Mouse (Mus musculus): ENCODE results near the gene Crebl2.

Gene Crebl2

DNA sequence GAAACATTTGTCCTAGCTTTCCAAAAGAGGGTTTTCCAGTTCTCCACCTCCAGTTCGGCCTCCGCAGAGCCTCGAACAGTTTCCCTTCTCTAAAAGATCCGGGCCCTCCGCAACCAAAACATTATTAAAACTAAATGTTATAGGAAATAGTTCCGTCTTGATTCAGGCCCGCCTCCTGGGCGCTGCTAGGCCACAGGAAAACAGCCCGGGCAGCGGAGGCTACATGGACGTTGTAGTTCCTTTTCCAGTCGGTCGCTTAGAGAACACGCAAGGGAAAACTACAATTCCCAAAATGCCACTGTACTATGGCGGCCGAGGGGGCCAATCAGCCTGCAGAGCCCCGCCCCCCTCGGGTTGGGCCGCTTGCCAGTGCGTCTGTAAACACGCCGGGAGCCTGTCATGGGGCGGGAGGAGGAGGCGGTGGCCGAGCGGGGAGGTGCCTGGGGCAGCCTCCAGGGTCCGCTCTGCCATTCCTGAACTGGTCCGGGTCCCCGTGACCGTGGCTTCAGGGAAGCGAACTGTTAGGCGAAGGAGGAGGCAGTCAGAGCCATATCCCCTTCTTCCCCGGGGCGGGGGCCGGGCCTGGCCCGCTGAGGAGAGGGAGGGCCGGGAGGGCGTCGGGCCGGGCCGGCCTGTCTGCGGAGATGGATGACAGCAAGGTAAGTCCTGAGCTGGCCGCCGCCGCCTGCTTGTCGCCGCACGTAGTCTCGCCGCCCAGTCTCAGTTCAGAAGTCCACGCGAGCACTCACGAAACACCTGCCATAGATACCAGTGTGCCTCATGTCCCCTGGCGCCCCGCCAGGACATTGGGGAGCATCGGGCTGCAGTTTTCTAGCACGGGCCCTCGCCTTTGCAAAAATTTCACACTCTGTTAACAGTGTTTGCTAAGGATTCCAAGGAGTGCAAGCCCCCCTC, at the start of gene Crebl2:
Gene Crebl2, plus strand, starts transcription at position 369 of the 915 bp plus-strand sequence.
- peak; percentile 99 for DNase-seq (ENCODE audit: low spot score)

DNA sequence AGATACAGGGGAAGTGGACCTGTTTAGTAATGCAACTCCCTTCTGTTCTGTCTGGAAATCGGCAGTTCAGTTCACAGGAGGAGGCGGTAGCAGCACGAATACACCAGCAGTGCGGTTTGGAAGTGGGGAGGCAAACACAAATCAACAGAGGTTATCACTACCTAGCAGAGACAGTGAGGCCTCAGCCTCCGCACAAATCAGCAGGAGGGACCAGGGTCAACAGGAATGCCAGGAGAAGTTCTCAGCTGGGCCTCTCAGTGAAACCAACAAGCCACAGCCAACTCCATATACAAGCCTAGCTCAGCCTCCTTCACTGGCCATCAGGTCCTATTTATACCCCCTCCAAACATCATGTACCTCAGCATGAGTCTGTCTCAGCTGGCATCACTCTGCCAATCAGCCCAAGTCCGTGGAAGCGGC, 48.5 kb upstream of the Crebl2 start:
- DNase-seq (ENCODE audit: low spot score), result no peak

DNA sequence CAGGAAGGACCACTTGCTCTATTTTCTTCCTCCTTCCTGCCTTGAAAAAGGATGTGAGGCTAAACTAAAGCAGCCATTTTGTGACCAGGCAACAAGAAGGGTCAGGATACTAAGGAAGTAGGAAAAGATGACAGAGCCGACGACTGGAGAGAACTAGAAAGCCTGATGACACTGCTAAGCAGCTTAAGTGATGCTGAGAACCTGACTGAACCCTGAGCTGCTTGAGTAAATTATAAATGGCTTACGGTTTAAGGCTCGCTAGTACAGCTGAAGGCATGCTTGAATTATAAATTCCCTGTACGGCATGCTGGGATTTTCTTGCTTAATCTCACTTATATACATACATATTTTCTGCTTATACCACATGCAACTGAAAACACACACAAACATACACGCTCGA, 47.1 kb upstream of the Crebl2 start:
- DNase-seq (ENCODE audit: low spot score), result no peak

DNA sequence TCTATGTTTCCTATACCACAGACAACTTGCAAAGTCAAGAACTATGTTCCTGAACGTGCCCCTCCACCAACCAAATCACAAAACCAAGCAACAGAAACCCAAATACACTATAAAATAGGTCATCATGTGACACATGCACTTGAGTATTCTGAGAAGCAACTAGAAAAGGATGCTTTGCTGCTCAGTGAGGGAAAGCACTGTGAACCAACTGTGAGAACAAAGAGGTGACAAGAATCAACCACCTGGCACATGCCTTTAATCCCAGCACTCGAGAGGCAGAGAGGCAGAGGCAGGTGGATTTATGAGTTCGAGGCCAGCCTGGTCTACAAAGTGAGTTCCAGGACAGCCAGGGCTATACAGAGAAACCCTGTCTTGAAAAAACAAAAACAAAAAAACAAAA, 43.5 kb upstream of the Crebl2 start:
- no peak for DNase-seq (ENCODE audit: low spot score)

DNA sequence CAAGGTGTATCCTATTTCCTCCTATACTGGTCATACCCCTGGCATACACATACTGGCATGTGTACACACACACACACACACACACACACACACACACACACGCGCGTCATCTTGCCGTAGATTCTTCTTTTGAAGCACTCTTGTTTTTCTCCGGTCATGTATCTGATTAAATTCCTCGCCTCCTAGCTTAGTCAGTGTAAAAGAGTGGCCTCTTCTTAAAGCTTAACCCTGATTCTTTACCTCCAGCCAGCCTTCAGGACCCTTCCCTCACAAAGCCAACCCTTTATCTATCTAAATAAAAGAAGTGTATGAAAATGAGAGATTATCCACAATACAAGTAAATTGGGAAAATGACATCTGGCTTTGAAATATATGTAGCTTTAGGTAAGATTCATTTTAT, 40.9 kb upstream of the Crebl2 start:
- no peak for DNase-seq (ENCODE audit: low spot score)

DNA sequence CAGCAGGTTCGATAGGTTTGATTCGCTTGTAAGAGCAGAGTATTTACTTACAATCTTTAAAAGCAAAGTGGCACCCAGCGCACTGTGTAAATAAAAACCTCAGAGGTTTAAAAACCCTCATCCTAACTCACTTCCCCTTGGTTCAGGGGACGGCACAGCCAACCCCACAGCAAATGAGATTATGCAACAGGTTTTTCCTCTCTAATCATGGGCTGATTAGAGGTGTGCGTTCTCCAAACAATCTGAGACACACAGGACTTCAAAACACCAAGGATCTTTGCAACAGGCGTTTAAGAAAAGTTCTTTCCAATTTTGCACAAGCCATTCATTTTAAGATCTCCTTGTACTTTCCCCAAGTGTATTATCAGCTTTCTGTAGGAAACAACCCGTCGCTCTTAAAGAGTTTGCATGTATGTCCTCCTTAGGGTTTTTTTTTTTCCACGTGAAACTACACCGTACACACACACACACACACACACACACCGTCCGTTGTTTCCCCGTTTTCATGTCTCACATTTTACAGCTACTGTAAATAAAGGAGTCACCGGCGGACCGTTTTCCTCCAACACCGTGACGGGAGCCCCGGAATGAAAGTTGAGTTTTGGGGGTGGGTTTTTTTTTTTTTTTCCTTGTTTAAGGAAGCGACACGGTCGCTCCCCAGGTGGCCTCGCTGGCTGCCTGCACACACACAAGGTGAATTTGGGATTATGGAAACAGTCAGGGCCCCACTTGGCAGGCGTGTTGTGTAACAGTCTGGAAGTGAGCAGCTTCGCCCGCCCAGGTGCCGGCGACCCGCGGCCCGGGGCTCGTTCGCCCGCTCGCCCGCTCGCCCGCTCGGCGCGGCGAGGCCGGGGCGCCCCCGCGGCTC, 38.5 kb upstream of the Crebl2 start:
- no peak for DNase-seq (ENCODE audit: low spot score)

DNA sequence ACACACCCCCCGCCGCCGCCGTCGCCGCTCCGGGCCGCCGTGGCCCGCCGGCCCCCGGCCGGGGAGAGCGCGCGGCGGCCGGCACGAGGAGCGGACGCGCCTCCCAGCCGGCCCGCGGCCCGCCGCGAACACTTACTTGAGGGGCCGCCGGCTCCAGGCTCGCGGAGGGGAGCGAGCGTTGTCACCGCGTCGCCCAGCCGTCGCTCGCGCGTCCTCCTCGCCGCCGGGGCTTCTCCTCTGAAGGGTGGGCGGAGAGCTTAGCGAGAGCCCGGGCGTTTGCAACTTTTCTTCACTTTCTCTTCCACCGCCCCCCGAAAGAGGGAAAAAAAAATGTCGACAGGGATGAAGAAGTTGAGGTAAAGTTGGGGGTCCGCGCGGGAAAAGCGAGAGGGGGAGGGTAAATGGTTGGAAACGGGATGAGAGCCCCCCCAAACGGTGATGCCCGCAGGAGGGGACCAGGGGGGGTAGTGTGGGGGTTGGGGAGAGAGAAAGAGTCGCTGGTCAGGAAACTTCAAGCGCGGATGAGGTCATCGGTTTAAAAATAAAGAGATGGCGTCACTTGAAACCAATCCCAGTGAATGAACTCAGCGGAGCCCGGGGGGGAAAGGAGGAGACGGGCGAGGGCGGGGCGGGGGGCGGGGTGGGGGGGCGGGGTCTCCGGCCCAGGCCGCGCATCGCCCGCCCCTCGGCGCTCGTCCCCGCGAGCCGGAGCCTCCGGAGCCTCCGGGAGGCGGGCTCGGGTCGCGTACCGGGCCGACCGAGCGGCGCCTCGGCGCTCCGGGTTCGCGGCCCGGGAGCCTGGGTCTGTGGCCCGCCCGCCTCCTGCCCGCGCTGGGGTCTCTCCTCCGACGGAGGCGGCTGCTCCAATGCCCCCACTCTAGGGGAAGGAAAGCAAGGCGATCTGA, 37.6 kb upstream of the Crebl2 start, which contains the start of gene Dusp16:
Gene Dusp16, minus strand, starts transcription at position 485 of the 905 bp plus-strand sequence.
- peak; percentile 80 for DNase-seq (ENCODE audit: low spot score)

DNA sequence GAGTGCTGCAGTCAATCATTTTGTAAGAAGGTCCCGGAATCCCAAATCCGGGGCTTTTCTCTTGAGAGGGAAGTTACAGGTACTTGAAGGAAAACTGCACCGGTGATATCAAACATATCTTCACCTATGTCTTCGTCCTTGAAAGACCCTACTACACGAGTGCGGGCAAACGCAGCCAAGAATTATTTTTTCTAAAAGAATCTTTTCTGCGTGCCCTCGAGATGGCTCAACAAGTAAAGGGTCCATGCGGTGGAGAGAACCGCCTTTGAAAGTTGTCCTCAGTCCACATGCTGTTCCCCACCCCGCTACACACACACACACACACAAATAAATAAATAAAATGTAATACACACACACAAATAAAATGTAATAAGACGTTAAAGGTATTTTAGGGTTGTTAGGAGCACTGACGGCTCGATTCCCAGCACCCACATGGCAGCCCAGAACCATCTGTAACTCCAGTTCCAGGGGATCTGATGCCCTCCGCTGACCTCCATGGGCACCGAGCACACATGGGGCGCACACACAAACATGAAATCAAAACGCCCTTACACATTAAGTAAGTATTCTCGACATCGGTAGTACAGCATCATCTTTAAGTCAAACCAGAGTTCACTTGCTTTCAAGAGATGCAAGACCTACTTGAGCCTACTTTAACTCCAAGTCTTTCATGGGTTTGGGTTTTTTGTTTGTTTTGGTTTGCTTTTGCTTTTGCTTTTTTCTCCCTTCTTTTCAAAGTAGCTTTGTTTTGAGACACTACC, 36.7 kb upstream of the Crebl2 start:
- no peak for DNase-seq (ENCODE audit: low spot score)

DNA sequence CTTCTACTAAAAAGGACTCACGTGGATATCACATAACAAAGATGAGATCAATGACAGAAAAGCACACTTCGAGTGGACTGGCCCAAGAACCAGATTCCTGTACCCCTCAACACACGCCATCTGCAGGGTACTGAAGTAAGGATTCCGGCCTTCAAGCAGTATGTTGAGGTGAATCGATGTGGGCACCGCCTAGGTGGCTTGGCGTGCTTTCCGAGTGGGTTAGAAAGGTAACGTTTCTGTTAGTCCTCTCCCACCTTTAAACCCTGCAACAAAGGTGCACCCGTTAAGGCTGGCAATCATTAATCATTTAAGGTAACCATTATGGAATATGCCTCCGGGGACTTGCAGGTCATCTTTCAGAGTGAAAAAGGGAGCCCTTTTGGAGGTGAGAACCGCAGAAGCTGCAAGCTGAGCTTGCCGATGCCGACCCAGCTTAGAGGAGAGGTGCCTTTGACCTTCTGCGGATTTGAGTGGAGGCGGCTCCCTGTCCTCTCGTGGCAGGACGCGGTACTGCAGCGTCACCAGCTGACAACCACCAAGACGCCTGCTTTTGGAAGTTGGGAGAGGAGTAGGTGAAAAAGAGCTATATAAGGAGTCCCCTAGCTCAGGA, 35.9 kb upstream of the Crebl2 start:
- DNase-seq (ENCODE audit: low spot score), result peak; percentile 78

DNA sequence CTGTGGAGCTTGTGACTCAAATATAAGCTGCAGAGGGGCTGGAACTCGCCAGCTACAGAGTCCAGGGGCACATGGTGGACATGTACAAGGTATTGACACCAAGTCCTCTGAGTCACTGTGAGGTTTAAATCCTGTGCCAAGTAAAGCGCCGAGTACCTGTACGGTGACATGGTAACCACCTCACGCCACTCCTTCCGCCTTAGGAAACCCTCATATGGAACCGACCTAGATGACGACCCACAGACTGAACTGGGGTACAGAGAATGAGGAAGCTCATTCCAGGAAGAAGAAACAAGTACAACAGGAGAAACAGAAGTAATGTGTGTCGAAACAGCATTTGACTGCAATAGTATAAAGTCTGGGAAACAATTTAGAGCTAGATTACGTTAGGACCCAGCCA, 33.7 kb upstream of the Crebl2 start:
- DNase-seq (ENCODE audit: low spot score), result no peak

DNA sequence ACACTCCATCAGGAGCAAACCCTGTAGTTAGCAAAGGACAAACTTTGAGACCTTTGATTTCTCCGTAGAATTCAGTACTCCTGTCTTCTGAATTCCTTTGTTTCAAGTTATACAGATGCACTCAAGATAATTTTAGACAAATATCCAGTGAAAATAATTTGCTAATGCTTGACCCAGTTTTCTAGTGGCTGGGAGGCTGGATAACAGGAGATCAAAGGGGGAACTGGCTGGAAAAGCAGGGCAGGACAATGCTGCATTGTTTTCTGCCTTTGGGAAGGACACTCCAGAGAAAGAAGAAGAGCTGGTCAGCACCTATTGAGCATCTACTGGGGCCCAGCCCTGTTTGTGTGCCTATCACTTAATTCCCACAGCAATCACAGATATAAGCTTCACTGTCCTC, 28.5 kb upstream of the Crebl2 start:
- no peak for DNase-seq (ENCODE audit: low spot score)

DNA sequence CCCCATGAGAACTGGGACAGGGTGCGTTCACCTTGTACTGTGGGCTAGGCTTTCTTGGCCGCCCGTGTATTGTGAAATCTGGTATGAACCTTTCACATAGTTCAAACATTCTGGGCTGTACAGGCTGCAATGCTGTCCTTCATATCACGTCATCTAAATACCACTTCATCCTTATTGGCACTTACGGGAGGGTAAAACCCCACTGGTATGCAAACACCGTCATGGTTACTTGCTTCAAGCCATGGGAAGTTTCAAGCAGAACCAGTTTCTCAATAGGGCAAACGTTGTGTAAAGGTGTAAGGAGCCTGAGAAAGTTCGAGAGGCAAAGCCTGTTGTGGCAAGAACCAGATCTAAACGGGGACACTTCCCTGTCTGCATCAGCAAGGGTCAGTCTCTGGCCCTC, 27.3 kb upstream of the Crebl2 start:
- DNase-seq (ENCODE audit: low spot score), result no peak

DNA sequence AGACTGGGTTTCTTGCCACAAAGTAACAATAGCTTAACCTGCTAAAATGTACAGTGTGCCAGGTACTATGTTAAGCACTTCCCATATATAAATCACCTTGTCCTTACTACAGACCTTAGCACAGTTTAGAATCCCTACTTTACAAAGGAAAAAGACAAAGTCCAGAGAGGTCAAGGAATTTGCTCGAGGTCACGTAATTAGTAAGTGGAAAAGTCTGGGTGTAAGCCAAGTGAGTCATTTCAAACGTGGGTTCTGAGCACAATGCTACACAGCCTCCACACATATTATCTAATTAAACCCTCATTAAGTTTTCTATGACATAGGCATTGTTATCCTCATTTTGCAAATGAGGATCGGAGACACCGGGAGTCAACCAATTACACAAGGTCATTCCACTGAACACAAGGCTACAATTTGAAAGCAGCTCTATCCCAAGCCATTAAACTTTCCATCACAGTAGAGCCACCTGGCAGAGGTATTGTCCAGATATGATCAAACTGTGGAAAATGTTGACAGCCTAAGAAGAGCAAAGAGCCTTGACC, 25.1 kb upstream of the Crebl2 start:
- DNase-seq (ENCODE audit: low spot score), result no peak

DNA sequence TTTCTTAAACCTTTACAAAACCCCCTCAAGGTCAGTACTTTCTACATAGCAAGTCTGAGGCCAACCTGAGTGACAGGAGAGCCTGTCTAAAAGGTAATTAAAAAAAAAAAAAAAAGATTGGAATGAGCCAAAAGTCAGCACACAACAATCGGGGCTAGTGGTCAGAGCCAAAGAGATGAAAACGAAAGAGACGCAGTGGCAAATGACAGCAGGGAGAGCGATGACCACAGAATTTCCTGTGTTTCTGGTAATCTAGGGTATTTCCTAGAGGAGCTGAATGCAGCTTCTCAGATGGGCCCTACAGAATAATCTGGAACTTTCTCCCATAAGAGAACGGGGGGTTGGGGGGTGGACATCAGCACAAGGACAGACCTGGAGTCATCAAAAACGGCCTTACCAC, 23.8 kb upstream of the Crebl2 start:
- DNase-seq (ENCODE audit: low spot score), result no peak

DNA sequence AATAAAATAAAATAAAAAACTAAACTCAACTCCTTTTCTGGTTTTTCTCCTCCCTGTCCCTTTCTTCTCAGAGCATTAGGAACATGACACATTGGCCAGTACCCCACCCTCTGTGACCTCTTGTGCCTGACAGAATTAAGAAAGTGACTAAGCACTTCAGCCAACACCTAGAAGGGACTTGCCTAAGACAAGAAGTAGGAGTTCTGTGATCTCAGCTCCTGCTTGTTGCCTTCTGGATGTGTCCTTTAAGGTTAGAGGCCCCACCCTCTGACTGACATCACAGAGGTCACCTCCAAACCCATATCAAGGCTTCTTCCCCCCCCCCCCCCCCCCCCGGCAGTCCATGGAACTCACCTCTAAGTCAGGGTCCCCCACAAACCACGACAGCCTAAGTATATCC, 22.9 kb upstream of the Crebl2 start:
- no peak for DNase-seq (ENCODE audit: low spot score)

DNA sequence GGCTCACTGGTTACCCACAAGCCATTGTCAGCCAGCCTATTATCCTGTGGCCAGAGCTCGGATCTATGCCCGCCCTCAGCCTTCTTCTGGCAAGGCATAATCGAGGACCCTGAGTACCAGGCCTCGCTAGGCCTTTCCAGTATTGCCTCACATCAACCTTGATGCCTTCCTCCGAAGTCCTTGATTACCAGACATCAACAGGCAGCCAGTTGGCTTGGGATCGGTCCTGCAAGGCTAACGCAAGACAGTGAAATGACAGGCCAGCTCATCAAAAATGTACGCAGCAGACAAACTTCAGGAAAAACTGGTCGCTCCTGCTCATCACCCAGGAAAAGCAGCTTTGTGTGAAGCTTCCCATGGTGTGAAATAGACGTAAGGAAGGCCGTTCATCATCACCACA, 22.2 kb upstream of the Crebl2 start:
- no peak for DNase-seq (ENCODE audit: low spot score)

DNA sequence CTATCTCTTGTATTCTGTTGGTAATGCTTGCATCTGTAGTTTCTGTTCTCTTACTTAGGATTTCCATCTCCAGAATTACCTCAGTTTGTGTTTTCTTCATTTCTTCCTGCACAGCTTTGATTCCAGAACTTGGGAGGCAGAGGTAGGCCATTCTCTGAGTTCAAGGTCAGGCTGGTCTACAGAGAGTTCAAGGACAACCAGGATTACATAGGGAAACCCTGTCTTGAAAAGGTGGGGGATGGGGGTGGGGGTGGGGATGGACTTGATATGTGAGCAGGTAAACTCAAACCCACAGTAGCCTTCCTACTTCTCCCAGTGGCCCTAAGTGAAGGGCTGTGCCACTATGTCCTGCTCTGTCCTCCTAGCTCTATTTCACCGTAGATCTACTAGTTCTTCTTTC, 16.9 kb upstream of the Crebl2 start:
- DNase-seq (ENCODE audit: low spot score), result no peak

DNA sequence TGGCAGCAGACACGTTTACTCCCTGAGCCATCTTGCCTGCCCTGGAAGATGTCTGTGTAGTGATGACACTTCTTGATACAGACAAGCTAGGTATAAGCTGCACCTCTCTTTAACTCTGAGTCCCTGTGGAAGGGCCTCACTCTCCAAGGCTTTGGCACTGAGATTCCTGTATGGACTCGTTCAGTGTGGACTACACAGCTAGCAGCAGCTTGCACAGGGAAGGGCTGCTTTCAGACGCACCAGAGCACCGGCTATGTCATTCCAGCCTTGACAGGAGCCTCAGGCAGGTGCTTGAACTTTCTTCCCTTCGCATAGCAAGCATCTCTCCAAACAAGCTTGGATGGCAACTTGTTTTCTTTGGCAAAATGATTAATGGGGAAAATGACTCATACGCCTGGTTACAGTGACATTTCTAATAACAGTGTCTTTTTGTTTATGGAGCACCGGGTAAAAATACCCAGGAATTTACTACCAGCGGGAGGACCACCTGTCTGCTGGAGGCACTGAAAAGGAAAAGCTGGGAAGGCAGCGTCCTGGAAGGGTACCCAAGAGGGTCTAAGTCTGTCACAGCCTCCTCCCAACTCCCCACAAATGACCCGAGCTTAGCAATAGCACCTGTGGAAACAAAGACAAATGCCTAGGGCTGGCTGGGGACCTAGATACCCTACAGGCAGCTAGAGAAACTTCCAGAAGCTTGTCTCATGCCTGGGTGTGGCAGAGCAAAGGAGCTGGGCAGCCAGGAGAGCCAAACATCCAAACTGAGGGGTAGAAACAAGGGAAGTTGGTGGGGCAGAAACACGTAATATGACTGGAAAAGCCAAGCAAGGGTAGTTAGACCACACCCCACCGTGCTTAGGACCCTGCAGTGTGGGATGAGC, 12.7 kb upstream of the Crebl2 start:
- DNase-seq (ENCODE audit: low spot score), result no peak

DNA sequence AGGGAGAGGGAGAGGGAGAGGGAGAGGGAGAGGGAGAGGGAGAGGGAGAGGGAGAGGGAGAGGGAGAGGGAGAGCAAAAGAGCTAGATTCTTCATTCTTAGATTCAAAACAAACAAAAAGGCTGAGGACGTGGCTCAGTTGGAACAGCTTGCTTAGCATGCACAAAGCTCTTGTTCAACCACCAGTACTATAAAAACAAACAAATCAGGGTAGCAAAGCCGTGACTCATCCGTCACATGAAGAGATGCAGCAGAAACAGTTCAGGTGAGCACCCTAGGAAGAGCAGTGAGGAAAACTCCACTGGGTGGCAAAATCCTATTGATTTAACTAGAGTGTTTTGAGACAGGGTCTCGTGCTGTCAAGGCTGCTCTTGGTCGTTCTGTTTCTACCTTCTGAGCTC, 10.2 kb upstream of the Crebl2 start:
- DNase-seq (ENCODE audit: low spot score), result no peak

Measured in ovary, postnatal 14 days (tissue).